Mouse (Mus musculus): ENCODE measurements around the gene Tinag. TPM values are rescaled to one million over a fixed set of nuclear protein-coding genes. Genes with fewer than 3 reads are reported as not detected.
A peak's percentile ranks its signal among the peaks of the same experiment; 100 is the strongest.
"Not testable (repeated sequence)": the region's sequence is repeated elsewhere in the genome, so short reads cannot be mapped to it uniquely, and the experiment has no call there.

Tinag gene
- 52.6 and 59.2 TPM in 2 replicates for polyA plus RNA-seq (2015; fragmentation: Nextera tagmentation; extraction: Ambion mirVana)

- Histone ChIP-seq H3K9me3 (ENCODE audit: control insufficient read depth, low read length) (no peaks in the 10 kb centered on the region), H3K9ac (ENCODE audit: low read length) (peak within 1 kb of the TSS; percentile 56), H3K4me1 (replicated peaks; ENCODE audit: control insufficient read depth, insufficient read depth, low read length) (0 out of 2 replicates have a peak, but pooled peaks cover 3% of the 10 kb centered on the region), H3K27ac (ENCODE audit: low read length) (peak within 1 kb of the TSS; percentile 89), H3K4me2 (ENCODE audit: low read depth, low read length) (peak within 1 kb of the TSS; percentile 40), H3K27me3 (ENCODE audit: control insufficient read depth, insufficient read depth, low read depth, low read length) (no peaks in the 10 kb centered on the region), H3K36me3 (ENCODE audit: control insufficient read depth, insufficient read depth, low read length) (no peaks in the 10 kb centered on the region), H3K4me3 (ENCODE audit: low read length) (peak within 1 kb of the TSS; percentile 46)
- 0 out of 2 replicates have a peak, but pooled peaks have one; percentile 35 for ATAC-seq (ENCODE audit: low read depth)
- 24% methylated on average over 2 of the region's 2 CpGs for WGBS
Observed at GRCm38 (mm10) chr9:77045585-77045984, at the start of gene Tinag. Gene Tinag, minus strand, starts transcription at chr9:77045794.

GRCm38 (mm10) chr9:77083221-77083620 is 37.6 kb upstream of the Tinag start:
- H3K4me3 ChIP-seq (ENCODE audit: low read length); H3K9ac ChIP-seq (ENCODE audit: low read length); H3K27ac ChIP-seq (ENCODE audit: low read length); H3K9me3 ChIP-seq (ENCODE audit: control insufficient read depth, low read length); H3K27me3 ChIP-seq (ENCODE audit: control insufficient read depth, insufficient read depth, low read depth, low read length); H3K4me1 ChIP-seq (replicated peaks; ENCODE audit: control insufficient read depth, insufficient read depth, low read length); H3K36me3 ChIP-seq (ENCODE audit: control insufficient read depth, insufficient read depth, low read length); H3K4me2 ChIP-seq (ENCODE audit: low read depth, low read length); ATAC-seq (ENCODE audit: low read depth): not testable (repeated sequence)
- 60% methylated on average over 1 of the region's 1 CpGs for WGBS

GRCm38 (mm10) chr9:77071676-77072075 is 26.1 kb upstream of the Tinag start:
- Histone ChIP-seq H3K27ac (ENCODE audit: low read length) (no peak overlapping the region), H3K4me3 (ENCODE audit: low read length) (no peak overlapping the region), H3K9ac (ENCODE audit: low read length) (no peak overlapping the region), H3K4me1 (replicated peaks; ENCODE audit: control insufficient read depth, insufficient read depth, low read length) (no peaks in the 10 kb centered on the region), H3K27me3 (ENCODE audit: control insufficient read depth, insufficient read depth, low read depth, low read length) (no peaks in the 10 kb centered on the region), H3K4me2 (ENCODE audit: low read depth, low read length) (no peak overlapping the region), H3K36me3 (ENCODE audit: control insufficient read depth, insufficient read depth, low read length) (no peaks in the 10 kb centered on the region), H3K9me3 (ENCODE audit: control insufficient read depth, low read length) (no peaks in the 10 kb centered on the region)
- 61% methylated on average over 2 of the region's 2 CpGs for WGBS
- ATAC-seq (ENCODE audit: low read depth) = no peak

GRCm38 (mm10) chr9:77056611-77057010 is 11.0 kb upstream of the Tinag start:
- 35% methylated on average over 4 of the region's 4 CpGs for WGBS
- Histone ChIP-seq H3K4me1 (replicated peaks; ENCODE audit: control insufficient read depth, insufficient read depth, low read length) (no peaks in the 10 kb centered on the region), H3K27ac (ENCODE audit: low read length) (no peak overlapping the region), H3K9me3 (ENCODE audit: control insufficient read depth, low read length) (no peaks in the 10 kb centered on the region), H3K27me3 (ENCODE audit: control insufficient read depth, insufficient read depth, low read depth, low read length) (no peaks in the 10 kb centered on the region), H3K9ac (ENCODE audit: low read length) (no peak overlapping the region), H3K4me2 (ENCODE audit: low read depth, low read length) (no peak overlapping the region), H3K36me3 (ENCODE audit: control insufficient read depth, insufficient read depth, low read length) (no peaks in the 10 kb centered on the region), H3K4me3 (ENCODE audit: low read length) (no peak overlapping the region)
- ATAC-seq (ENCODE audit: low read depth) = no peak

DNA sequence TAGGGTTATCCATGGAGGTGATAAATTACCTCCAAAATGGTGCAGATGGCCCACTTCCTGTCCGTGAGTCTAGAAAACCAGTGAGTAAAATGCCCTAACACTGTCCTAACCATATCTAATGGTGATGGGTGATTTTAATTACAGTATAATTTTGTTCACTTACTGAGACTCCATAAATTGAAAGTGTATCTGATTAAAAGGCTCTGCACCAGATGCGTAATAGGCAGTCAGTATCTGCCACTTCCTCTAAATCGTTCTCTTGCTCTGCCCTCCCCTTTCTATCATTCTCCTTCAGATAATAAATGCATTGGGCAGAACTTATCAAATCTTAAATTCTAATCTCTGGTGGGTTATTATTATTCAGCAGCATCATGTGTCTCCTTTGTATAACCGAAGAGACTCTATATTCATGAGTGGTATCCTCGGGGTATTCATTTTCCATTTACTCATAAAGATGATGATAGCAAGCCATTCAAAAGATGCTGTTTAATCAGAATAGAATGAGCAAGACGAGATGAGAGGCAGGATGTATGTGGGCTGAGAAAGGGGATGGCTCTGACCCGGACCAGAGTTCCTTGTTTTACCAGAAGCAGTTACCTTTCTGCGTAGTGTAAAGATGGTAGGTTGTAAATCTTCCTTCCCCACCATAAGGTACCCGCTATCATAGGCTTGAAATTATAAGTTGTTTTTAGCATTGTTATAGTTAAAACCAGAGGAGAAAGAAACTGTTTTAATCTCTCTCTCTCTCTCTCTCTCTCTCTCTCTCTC is 9.0 kb upstream of the Tinag start:
- Histone ChIP-seq H3K36me3 (ENCODE audit: control insufficient read depth, insufficient read depth, low read length) (no peaks in the 10 kb centered on the region), H3K27me3 (ENCODE audit: control insufficient read depth, insufficient read depth, low read depth, low read length) (no peaks in the 10 kb centered on the region), H3K9ac (ENCODE audit: low read length) (no peak overlapping the region), H3K4me3 (ENCODE audit: low read length) (no peak overlapping the region), H3K4me1 (replicated peaks; ENCODE audit: control insufficient read depth, insufficient read depth, low read length) (0 out of 2 replicates have a peak, but pooled peaks cover 3% of the 10 kb centered on the region), H3K9me3 (ENCODE audit: control insufficient read depth, low read length) (no peaks in the 10 kb centered on the region), H3K4me2 (ENCODE audit: low read depth, low read length) (no peak overlapping the region), H3K27ac (ENCODE audit: low read length) (no peak overlapping the region)
- 76% methylated on average over 9 of the region's 9 CpGs for WGBS
- ATAC-seq (ENCODE audit: low read depth) = no peak

DNA sequence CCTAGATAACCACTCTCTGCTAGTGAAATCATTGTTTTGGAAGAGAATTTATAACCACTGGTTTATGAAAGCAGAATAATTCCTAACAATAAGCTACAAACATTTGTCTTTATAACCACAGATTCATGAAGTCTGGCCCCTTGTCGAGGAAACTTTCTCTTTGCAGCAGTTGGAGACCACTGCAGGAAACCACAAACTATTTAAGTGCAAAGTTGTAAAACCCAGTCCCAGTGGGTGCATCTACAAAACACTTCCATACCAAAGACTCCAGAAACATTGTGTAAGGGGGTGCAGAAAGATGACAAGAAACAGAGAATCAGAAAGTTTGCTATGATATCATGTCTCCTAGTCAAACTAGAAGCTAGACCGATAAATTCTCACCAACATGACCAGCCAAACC is 5.8 kb upstream of the Tinag start:
- Histone ChIP-seq H3K27ac (ENCODE audit: low read length) (no peak overlapping the region), H3K27me3 (ENCODE audit: control insufficient read depth, insufficient read depth, low read depth, low read length) (no peaks in the 10 kb centered on the region), H3K36me3 (ENCODE audit: control insufficient read depth, insufficient read depth, low read length) (no peaks in the 10 kb centered on the region), H3K4me1 (replicated peaks; ENCODE audit: control insufficient read depth, insufficient read depth, low read length) (0 out of 2 replicates have a peak, but pooled peaks cover 3% of the 10 kb centered on the region), H3K9ac (ENCODE audit: low read length) (no peak overlapping the region), H3K9me3 (ENCODE audit: control insufficient read depth, low read length) (no peaks in the 10 kb centered on the region), H3K4me2 (ENCODE audit: low read depth, low read length) (no peak overlapping the region), H3K4me3 (ENCODE audit: low read length) (no peak overlapping the region)
- 76% methylated on average over 2 of the region's 2 CpGs for whole genome bisulfite sequencing
- ATAC-seq (ENCODE audit: low read depth) = no peak

GRCm38 (mm10) chr9:77049669-77050068 is 4.1 kb upstream of the Tinag start:
- no peak overlapping the region for H3K27ac ChIP-seq (ENCODE audit: low read length)
- WGBS = 40% methylated on average over 2 of the region's 2 CpGs
- ATAC-seq (ENCODE audit: low read depth) = peak; percentile 47; the same call in 1 of the 2 replicates

DNA sequence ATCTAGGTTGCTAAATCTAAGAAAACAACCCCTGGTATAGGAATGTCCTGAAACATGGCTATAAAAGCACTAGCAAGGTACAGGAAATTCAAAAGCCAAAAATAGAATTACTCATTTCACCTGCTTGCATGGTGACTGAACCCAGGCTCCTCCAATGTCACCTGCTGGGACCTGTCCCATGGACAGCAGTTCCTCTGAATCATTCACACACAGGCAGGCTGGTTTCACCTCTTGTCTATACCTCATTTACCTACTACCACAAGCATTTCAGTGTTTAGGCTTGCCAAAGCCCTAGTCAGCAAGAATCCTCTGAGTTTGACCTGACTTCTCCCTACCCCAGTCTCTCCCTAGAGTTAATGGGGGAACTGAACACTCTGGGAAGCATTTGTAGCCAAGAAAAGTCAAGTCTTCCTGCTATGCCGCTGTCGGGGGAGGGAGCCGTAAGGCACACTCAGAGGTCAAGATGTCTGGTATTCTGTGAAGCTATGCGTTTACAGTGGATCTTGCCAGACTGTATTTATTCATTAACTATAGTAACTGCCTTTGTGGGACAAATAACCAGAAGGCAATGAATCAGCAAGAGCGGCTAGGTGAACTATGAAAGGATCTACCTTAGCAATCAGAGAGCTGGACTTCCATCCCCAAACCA is 597 bp upstream of the Tinag start:
- H3K4me3 ChIP-seq (ENCODE audit: low read length) = no peak overlapping the region
- no peaks in the 10 kb centered on the region for H3K9me3 ChIP-seq (ENCODE audit: control insufficient read depth, low read length)
- 24% methylated on average over 5 of the region's 5 CpGs for WGBS
- no peaks in the 10 kb centered on the region for H3K27me3 ChIP-seq (ENCODE audit: control insufficient read depth, insufficient read depth, low read depth, low read length)
- peak; percentile 56 for ATAC-seq (ENCODE audit: low read depth)
- H3K36me3 ChIP-seq (ENCODE audit: control insufficient read depth, insufficient read depth, low read length) = no peaks in the 10 kb centered on the region
- 0 out of 2 replicates have a peak, but pooled peaks cover 3% of the 10 kb centered on the region for H3K4me1 ChIP-seq (replicated peaks; ENCODE audit: control insufficient read depth, insufficient read depth, low read length)
- H3K27ac ChIP-seq (ENCODE audit: low read length) = peak overlapping the region; percentile 89
- H3K9ac ChIP-seq (ENCODE audit: low read length) = no peak overlapping the region
- H3K4me2 ChIP-seq (ENCODE audit: low read depth, low read length) = peak overlapping the region; percentile 40

More at GRCm38 (mm10) chr9:77049669-77050068, 4.1 kb upstream of the Tinag start:
- Histone ChIP-seq H3K4me3 (ENCODE audit: low read length) (no peak overlapping the region), H3K9me3 (ENCODE audit: control insufficient read depth, low read length) (no peaks in the 10 kb centered on the region), H3K4me1 (replicated peaks; ENCODE audit: control insufficient read depth, insufficient read depth, low read length) (0 out of 2 replicates have a peak, but pooled peaks cover 3% of the 10 kb centered on the region), H3K4me2 (ENCODE audit: low read depth, low read length) (no peak overlapping the region), H3K9ac (ENCODE audit: low read length) (no peak overlapping the region), H3K27me3 (ENCODE audit: control insufficient read depth, insufficient read depth, low read depth, low read length) (no peaks in the 10 kb centered on the region), H3K36me3 (ENCODE audit: control insufficient read depth, insufficient read depth, low read length) (no peaks in the 10 kb centered on the region)

DNA sequence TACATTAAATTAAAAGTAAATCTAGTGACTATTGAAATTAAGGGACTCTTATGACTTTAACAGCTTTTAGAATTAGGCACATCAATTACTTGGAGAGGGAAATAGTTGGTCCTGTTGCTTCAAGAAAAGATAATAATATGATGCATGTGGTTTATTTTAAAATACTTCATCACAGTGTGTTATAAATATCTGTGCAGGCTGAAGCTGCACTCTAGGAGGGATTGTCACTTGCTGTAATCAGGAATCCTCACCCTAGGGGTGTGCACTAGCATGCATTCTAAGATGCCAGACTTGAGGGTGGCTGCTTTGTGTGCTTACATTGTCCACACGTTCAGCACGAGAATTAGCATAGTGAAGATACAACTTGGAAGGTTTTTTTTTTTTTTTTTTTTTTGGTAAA is 10.2 kb downstream of the Tinag start:
- no peak overlapping the region for H3K9ac ChIP-seq (ENCODE audit: low read length)
- H3K27ac ChIP-seq (ENCODE audit: low read length) = no peak overlapping the region
- H3K4me2 ChIP-seq (ENCODE audit: low read depth, low read length) = no peak overlapping the region
- ATAC-seq (ENCODE audit: low read depth) = no peak
- H3K9me3 ChIP-seq (ENCODE audit: control insufficient read depth, low read length) = no peaks in the 10 kb centered on the region
- no peaks in the 10 kb centered on the region for H3K27me3 ChIP-seq (ENCODE audit: control insufficient read depth, insufficient read depth, low read depth, low read length)
- no peaks in the 10 kb centered on the region for H3K36me3 ChIP-seq (ENCODE audit: control insufficient read depth, insufficient read depth, low read length)
- H3K4me1 ChIP-seq (replicated peaks; ENCODE audit: control insufficient read depth, insufficient read depth, low read length) = no peaks in the 10 kb centered on the region
- no peak overlapping the region for H3K4me3 ChIP-seq (ENCODE audit: low read length)
- 47% methylated on average over 2 of the region's 2 CpGs for WGBS

Measured in lung, embryonic 16.5 days (tissue).